Mouse (Mus musculus) forebrain, postnatal 0 days (tissue): ENCODE data around the gene Notch1. TPM values are rescaled to one million over a fixed set of nuclear protein-coding genes. Genes with fewer than 3 reads are reported as not detected.
A peak's percentile ranks its signal among the peaks of the same experiment; 100 is the strongest.

ENCODE experiments used
- ATAC-seq: fragments of 200-750 bp; cut with Nextera tagmentation; 2 replicates; pipeline ENCODE4 v1.8.0; 2017; ENCODE audit warnings: mild to moderate bottlenecking, moderate library complexity
- DNase-seq: peaks from one replicate; pipeline ENCODE4 v3.0.0-alpha.2; 2015
- H3K27ac ChIP-seq: fragments of 300-500 bp; sonication (generic); 2 replicates; pipeline ENCODE4 v1.5.1; 2014; ENCODE audit warnings: low read depth, mild to moderate bottlenecking, antibody characterized with exemption, low read length, moderate library complexity, mixed read lengths
- H3K27me3 ChIP-seq: fragments of 300-500 bp; sonication (generic); 2 replicates; pipeline ENCODE4 v1.6.1; 2014; ENCODE audit warnings: mild to moderate bottlenecking, low read length, mixed read lengths; ENCODE audit not compliant: insufficient read depth
- H3K36me3 ChIP-seq: fragments of 300-500 bp; sonication (generic); 2 replicates; pipeline ENCODE4 v1.6.1; 2014; ENCODE audit warnings: mild to moderate bottlenecking, moderate library complexity; ENCODE audit not compliant: insufficient read depth
- H3K4me1 ChIP-seq: fragments of 300-500 bp; sonication (generic); 2 replicates; pipeline ENCODE4 v1.6.1; 2014; ENCODE audit warnings: antibody characterized with exemption; ENCODE audit not compliant: insufficient read depth
- H3K4me2 ChIP-seq: fragments of 300-500 bp; sonication (generic); 2 replicates; pipeline ENCODE4 v1.6.1; 2014; ENCODE audit warnings: low read depth, mild to moderate bottlenecking, moderate library complexity
- H3K4me3 ChIP-seq: fragments of 300-500 bp; sonication (generic); 2 replicates; pipeline ENCODE4 v1.5.1; 2014; ENCODE audit warnings: low read depth, low read length, mixed read lengths
- H3K9ac ChIP-seq: fragments of 300-500 bp; sonication (generic); 2 replicates; pipeline ENCODE4 v1.6.1; 2014; ENCODE audit warnings: mild to moderate bottlenecking
- H3K9me3 ChIP-seq: fragments of 300-500 bp; sonication (generic); 2 replicates; pipeline ENCODE4 v1.6.1; 2016; ENCODE audit warnings: low read length
- CTCF ChIP-seq: sonication (generic); IDR thresholded peaks from 2 replicates; pipeline ENCODE4 v1.5.1; 2016; ENCODE audit warnings: antibody characterized with exemption, control low read depth, low read depth
- WGBS: fragments of 180-500 bp; shearing (Covaris S2); extraction: QIAGEN DNeasy Blood & Tissue Kit; methylation state at CpG from one replicate; pipeline ENCODE4 v1.1.7; 2014; 5-methylcytosine and 5-hydroxymethylcytosine counted together
- polyA plus RNA-seq: library from polyadenylated mRNA; unstranded; fragments of >200 nt; fragmentation: Nextera tagmentation; extraction: Ambion mirVana; gene quantifications from 2 replicates; pipeline ENCODE4 v1.2.1, GENCODE M21; 2015
- total RNA-seq: library from RNA; depleted of rRNA; stranded (reverse); fragments of >200 nt; gene quantifications from 2 replicates; pipeline ENCODE4 v1.2.3, GENCODE M21; 2014

The Notch1 gene
- total and polyA plus RNA-seq, 2 experiments from 2014 or later, result 6.8 to 38.7 TPM

- TF ChIP-seq CTCF, result no peak
- WGBS, result 82% methylated on average over 3 of the region's 3 CpGs
- H3K9me3 ChIP-seq, result no peaks in the 10 kb centered on the region
- no peak for DNase-seq
- H3K27ac ChIP-seq, result peak overlapping the region; percentile 50
- H3K4me2 ChIP-seq, result no peak overlapping the region
- 0 out of 2 replicates have a peak, but pooled peaks cover 5% of the 10 kb centered on the region for H3K4me1 ChIP-seq
- no peaks in the 10 kb centered on the region for H3K27me3 ChIP-seq
- no peak overlapping the region for H3K4me3 ChIP-seq
- H3K9ac ChIP-seq, result no peak overlapping the region
- no peak for ATAC-seq
- H3K36me3 ChIP-seq, result no peaks in the 10 kb centered on the region
Observed at GRCm38 (mm10) chr2:26506746-26507280, 9.7 kb downstream of the Notch1 start.

GRCm38 (mm10) chr2:26504772-26505480 lies 11.5 kb downstream of the Notch1 start:
- Histone ChIP-seq H3K4me3 (no peak overlapping the region), H3K4me2 (no peak overlapping the region), H3K9ac (no peak overlapping the region), H3K36me3 (no peaks in the 10 kb centered on the region), H3K4me1 (peaks cover 11% of the 10 kb centered on the region; the same call in 1 of the 2 replicates), H3K27me3 (no peaks in the 10 kb centered on the region), H3K9me3 (no peaks in the 10 kb centered on the region), H3K27ac (no peak overlapping the region)
- no peak for ATAC-seq
- TF ChIP-seq CTCF, result no peak
- 65% methylated on average over 9 of the region's 9 CpGs for WGBS
- DNase-seq, result no peak

- WGBS, result 2% methylated on average over 52 of the region's 59 CpGs
- H3K27me3 ChIP-seq, result no peaks in the 10 kb centered on the region
- H3K9ac ChIP-seq, result peak overlapping the region; percentile 59
- TF ChIP-seq CTCF, result no peak
- ATAC-seq (peak; percentile 49), DNase-seq (peak; percentile 76)
- H3K9me3 ChIP-seq, result no peaks in the 10 kb centered on the region
- peak overlapping the region; percentile 88 for H3K4me2 ChIP-seq
- no peaks in the 10 kb centered on the region for H3K36me3 ChIP-seq
- peak overlapping the region; percentile 81 for H3K27ac ChIP-seq
- H3K4me3 ChIP-seq, result peak overlapping the region; percentile 50
- H3K4me1 ChIP-seq, result peaks cover 11% of the 10 kb centered on the region; the same call in 1 of the 2 replicates
Observed at GRCm38 (mm10) chr2:26503661-26504575, 12.5 kb downstream of the Notch1 start.

GRCm38 (mm10) chr2:26502863-26503631 lies 13.4 kb downstream of the Notch1 start:
- H3K27me3 ChIP-seq, result no peaks in the 10 kb centered on the region
- peaks cover 11% of the 10 kb centered on the region; the same call in 1 of the 2 replicates for H3K4me1 ChIP-seq
- peak overlapping the region; percentile 81 for H3K27ac ChIP-seq
- H3K9me3 ChIP-seq, result no peaks in the 10 kb centered on the region
- H3K36me3 ChIP-seq, result no peaks in the 10 kb centered on the region
- TF ChIP-seq CTCF, result no peak
- peak overlapping the region; percentile 50 for H3K4me3 ChIP-seq
- H3K9ac ChIP-seq, result peak overlapping the region; percentile 59
- DNase-seq (no peak), ATAC-seq (no peak)
- WGBS, result under 1% methylated on average over 52 of the region's 57 CpGs
- peak overlapping the region; percentile 88 for H3K4me2 ChIP-seq

- H3K9me3 ChIP-seq, result no peaks in the 10 kb centered on the region
- no peak for TF ChIP-seq CTCF
- H3K27ac ChIP-seq, result peak overlapping the region; percentile 81
- H3K4me1 ChIP-seq, result peaks cover 11% of the 10 kb centered on the region; the same call in 1 of the 2 replicates
- peak overlapping the region; percentile 50 for H3K4me3 ChIP-seq
- DNase-seq (peak; percentile 61), ATAC-seq (peak; percentile 16; the same call in 1 of the 2 replicates)
- peak overlapping the region; percentile 88 for H3K4me2 ChIP-seq
- peak overlapping the region; percentile 59 for H3K9ac ChIP-seq
- no peaks in the 10 kb centered on the region for H3K27me3 ChIP-seq
- under 1% methylated on average over 30 of the region's 33 CpGs for WGBS
- H3K36me3 ChIP-seq, result no peaks in the 10 kb centered on the region
Observed at GRCm38 (mm10) chr2:26502299-26502862, 14.1 kb downstream of the Notch1 start.

- Histone ChIP-seq H3K4me3 (peak overlapping the region; percentile 50), H3K27ac (peak overlapping the region; percentile 81), H3K27me3 (no peaks in the 10 kb centered on the region), H3K9me3 (no peaks in the 10 kb centered on the region), H3K4me1 (peaks cover 11% of the 10 kb centered on the region; the same call in 1 of the 2 replicates), H3K9ac (peak overlapping the region; percentile 59; the same call in 1 of the 2 replicates), H3K4me2 (peak overlapping the region; percentile 88), H3K36me3 (no peaks in the 10 kb centered on the region)
- WGBS, result 2% methylated on average over 15 of the region's 15 CpGs
- peak; percentile 49 for DNase-seq
- no peak for TF ChIP-seq CTCF
- ATAC-seq, result peak; percentile 19
Observed at GRCm38 (mm10) chr2:26501651-26502141, 14.8 kb downstream of the Notch1 start.
